Mouse (Mus musculus) cerebellum, postnatal 10 days (tissue): ENCODE results near the gene Hpd.
A peak's percentile ranks its signal among the peaks of the same experiment; 100 is the strongest.

ENCODE experiments used
- DNase-seq, 2 experiments: peaks; one replicate each; pipeline ENCODE4 v3.0.0; 2021; ENCODE audit warnings: mixed read lengths in 2 of 2

The Hpd gene

DNA sequence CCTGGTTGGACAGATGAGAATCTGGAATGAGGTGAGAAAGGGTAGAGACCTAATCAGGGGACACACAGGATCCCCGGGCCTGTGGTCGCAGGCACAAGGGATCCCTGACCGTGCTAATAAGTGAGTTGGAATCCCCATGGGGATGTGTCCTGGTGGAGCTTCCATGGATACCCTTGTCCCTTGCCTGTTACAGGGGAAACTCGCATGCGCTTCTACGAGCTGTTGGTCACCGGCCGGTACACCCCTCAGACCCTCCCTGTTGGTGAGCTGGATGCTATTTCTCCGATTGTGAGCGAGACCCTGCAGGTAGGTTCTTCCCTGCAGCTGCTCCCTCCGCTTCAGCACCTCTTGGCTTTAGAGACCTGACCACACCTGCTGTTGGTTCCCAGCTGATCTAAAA is 36.2 kb downstream of the Hpd start:
- no peak for DNase-seq

DNA sequence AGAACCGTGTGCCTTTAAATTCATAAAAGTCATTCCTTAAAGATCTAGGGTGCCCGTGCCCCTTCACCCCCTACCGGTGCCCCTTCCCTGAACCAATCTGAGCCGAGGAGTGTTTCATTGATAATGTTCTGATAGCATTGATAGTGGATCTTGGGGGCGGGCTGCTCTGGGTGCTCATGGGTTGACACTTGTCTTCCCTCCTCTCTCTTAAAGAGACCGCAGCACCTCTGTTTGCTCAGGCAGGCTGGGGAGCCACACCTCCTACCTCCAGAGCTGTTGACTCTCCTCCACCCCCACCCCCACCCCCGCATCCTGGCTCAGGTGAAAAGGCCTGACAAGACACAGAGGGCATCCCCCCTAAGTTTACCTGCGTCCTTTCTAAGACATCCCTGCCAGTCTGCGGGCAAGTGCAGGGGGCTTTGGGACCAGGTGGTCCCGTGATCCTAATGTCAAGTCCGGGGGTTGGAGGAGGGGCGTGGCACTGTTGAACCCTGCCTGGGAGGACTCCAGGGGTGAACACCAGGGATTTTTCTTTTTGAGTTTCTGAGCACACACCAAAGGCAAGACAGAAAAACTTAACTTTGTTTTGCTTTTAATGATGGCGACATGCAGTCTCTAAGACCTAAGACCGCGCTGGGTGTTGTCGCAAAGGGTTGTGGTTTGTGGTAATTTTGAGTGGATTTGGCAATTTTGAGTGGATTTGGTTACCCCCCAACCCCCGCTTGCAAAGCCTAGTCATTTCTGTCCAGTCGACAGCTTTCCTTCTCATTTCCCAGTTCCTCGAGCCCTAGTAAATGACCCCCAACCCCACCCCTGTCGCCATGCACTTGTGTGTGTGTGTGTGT is 37.6 kb downstream of the Hpd start:
- DNase-seq = no peak

DNA sequence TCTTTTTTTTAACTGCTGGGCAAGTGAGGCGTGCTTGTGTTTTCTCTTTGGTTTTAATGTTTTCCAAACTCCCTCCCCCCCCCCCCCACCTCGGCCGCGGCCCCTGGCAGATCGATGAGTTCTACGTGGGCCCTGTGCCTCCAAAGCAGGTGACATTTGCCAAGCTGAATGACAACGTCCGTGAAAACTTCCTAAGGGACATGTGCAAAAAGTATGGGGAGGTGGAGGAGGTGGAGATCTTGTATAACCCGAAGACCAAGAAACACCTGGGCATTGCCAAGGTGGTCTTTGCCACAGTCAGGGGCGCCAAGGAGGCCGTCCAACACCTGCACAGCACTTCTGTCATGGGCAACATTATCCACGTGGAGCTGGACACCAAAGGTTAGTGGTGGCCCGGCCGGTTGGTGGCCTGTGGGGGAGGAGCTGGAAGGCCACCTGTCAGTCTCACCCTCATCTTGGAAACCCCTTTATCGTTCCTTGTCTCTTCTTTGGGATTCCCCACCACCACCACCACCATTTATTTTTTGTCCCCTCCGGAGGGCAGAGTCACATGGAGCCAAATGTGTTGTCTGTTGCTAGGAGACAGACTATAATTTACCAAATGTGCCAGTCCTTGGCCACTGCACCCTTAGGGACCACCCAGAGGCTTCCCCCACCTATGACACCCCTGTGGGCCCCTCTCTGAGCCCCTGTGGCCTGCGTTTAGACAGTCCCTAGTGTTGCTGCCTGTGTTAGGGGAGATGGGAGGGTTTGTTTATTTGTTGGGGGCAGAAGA is 38.4 kb downstream of the Hpd start:
- no peak for DNase-seq

DNA sequence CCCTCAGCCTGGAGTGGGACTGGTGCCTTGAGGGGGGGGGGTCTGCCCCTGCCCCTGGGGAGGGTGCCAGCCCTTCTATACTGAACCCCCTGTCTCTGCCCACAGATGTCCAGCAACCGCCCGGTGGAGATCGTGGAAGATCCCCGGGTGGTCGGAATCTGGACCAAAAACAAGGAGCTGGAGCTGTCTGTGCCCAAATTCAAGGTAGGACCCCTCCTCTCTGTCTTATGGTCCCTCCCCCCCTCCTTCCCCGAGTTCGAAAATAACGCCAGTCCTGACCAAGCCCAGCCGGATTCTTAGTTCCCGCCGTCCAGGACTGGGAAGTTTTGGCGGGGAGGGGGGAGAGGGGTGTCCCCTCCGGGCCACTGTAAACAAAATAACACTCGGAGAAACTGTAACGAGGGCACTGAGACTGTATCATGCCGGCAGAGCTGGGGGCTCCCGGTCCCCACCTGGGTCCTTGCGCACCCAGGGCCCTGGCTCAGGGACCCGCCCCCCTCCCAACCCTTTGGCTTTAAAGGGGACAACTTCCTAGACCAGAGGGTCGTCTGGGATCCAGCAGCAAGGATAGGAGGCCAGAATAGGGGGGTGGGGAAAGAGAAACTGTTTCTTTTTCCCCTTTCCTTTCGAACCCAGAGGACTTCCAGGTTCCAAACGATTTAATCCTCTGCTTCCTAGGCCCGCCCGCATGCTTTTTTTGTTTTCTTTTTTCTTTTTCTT is 39.1 kb downstream of the Hpd start:
- peak; percentile 61 to 65 for DNase-seq

DNA sequence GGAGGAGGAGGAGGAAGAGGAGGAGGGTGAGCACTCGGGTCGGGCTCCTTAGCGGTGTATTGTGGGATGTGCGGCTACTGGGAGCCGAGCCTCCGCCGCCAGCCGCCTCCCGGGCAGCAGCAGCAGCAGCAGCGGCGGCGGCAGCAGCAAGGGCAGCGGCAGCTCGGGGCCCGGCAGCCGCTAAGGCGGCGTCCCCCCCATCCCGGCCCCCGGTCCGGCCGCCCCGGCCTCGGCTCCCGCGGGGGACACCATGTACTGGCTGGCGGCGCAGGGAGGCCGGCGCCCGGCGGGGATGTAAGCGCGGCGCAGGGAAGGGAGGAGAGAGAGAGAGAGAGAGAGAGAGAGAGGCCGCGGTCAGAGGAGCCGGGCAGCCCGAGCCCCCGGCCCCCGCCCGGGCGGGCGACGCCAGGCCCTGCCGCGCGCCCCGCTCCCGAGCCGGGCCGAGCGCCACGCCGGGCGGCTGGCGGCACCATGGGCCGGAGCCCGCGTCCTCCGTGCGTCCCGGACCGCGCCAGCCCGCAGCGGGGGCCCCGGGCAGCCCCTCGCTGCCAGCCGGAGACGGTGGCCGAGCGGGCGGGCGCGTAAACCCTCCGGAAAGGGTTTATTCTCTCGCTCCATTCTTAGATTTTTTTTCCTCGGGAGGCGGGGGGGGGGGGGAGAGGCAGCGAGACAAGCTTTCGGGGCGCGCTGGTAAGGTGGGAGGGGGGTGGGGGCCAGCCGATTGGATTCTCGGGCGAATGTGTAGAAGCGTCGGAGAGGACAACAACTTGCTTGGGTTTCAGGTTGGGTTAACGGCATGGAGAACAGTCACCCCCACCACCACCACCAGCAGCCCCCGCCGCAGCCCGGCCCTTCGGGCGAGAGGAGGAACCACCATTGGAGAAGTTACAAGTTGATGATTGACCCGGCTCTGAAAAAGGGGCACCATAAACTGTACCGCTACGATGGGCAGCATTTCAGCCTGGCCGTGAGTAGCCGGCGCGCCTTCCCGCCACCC is 40.1 kb downstream of the Hpd start, which contains the start of gene Setd1b:
Setd1b (plus strand) TSS at position 33 of the 997 bp plus-strand sequence.
- peak; percentile 70 for DNase-seq

DNA sequence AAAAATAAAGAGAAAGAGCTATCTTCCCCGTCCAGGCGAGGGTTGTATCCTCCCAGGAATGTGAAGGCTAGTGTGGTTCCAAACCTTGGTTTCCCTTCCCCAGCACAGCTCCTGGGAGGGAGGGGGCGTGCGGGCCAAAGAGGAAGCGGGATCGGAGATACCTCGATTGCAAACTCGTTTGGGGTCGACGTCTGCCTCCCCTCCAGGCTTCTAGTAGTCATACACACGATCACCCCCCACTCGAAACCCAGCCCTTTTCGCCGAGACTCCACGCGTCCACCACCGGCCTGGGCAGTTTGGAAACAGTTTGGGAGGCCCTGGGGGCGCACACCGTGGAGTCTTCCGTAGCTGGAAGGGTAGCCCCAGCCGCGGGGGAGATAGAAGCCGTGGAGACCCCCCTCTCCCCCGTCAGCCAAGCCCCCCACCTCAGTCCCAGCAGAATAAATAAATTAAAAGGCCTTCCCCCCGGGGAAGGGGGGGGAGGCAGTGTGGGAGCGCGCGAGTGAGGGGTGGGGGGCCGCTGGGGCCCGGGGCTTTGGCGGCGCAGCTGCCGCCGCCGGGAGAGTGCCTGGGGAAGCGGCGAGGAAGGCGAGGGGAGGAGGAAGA is 40.9 kb downstream of the Hpd start:
- peak; percentile 83 to 84 for DNase-seq

DNA sequence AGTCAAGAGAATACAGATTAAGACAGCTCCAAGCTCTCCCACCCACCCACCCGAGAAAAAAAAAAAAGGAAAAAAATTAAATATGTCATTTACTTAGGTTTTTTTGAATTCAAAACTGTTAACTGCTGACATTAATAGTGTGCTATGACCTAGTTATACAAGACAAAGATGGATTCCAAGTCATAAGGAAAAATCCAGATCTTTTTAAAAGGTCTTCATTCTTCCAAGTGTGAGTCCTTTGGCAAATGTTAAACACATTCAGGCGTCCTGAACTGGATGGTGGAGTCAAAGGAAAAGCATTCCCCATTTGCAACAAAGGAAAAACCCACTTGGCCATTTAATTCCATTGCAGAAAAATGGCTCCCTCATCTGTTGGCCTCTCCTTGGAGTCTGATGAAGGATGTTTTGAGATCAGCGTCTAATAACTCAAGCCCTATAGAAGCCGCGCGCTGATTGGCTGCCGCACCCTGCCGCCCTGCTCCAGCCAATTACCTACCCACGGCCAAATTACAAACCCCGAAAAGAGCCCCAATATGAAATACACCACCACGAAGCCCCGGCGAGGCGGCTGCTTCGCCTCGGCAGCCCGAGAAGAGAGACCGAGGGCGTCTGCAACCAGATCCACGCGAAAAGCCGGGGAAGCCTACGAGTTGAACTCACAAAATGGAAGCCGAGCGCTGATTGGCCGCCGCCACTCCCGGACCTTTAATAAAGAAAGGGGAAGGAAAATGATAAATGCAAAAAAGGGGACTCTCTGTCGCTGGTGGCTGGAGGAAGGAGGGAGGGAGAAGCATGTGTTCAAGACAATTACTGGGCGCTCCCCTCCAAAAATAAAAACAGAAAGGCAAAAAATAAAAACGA is 41.6 kb downstream of the Hpd start:
- DNase-seq = peak; percentile 95 to 96

DNA sequence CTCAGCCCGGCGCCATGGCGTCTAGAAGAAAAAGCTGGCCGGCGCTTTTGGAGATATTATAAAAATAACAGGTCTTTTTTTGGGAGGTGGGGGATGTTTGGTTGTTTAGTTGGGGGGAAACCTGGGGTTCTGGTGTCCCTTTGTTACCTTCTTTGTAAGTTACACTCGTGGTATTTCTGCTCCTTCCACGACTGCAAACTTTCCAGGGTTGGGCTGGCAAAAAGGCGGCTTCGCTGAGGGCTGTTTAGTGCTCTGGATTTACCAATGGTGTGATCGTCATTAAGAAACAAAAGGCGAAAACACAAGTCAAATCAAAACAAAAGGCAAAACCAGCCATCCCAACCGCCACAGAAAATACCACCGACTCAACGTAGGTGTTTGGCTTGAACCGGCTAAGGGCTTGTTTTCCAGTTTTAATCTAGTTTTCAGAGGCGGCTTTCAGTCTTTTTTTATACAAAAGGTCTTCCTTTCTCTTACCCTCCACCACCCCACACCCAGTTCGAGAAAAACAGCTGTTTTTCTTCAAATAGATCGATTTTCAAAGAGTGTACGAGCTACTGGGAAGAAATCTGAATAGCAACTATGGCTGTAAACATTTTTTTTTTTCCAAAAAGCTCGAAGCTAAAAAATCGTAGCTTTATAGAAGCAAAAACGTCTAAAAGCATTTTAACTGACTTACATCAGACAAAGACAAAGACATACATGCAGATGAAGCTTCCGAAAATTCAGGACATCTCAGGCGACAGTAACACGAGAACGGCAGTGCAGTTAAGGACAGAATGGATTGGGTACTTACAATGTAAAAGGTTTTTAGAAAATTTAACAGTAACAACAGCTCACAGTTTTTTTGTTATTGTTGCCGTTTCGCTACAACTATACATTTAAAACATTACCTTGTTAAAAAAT is 42.6 kb downstream of the Hpd start:
- DNase-seq = peak in 1 of 2 experiments; percentile 64

DNA sequence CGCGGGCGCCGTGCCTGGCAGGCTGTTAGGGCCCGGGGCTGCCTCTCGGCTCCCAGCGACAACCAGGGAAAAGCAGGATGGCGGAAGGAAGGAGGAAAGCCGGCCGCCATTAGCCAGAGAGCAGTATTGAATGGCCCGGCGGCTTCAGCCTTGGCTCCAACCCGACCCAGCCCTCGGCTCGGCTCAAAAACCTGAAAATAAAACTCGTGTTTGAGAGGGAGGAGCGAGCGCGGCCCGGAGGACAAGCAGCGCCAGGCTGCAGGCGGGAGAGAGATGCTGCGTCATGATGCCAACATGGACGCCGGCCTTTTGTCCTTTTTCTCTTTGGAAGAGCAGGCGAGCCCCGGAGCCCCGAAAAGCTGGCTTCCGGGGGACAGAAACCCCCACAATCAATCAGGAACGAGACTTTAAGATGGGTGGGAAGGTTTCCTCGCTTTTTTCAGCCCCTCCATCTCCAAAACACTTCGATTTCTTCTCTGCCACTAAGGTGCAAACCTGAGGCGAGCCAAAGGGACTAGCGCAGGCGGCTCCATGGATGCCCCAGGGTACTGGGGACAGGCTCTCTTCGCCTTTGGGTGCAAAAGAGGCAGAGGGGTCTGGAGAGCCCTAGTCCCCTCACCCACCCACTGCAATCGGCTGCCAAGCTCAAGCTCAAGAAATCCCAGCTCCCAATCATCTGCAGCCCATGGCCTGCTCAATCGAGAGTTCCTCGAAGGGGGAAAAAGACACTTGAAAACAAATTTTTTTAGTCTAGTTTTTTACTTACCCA is 43.4 kb downstream of the Hpd start:
- DNase-seq = peak; percentile 92 to 93

DNA sequence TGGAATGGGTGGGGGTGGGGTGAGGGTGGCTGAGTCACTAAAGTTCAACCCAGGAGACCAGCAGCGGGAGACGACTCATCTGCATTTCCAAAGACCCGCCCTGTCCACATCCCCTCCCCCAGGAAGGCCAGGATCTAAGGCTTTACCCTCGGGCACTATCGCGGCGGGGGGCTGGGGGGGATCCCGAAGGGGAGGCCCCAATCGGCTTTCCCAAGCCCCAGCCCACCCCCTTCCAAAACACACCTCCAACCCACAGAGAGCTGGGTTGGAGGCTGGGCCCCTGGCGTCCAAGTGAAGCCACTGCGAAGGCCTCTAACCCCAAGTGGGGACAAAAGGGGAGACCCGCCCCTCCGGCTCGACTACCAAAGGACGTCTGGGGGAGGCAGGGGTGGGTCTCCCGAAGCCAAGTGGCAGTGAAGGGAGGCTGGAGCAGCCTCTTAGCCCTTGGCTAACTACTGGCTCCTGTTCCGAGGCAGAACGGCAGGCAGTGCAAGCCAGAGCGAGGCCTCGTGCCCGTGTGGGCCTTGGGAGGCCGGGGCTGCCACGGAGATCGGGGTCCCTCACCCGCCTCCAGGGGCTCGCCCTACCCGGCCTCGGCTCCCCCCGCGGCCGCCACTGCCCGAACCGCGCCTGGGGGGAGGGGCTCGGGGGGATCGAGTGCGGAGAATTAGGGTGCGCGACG is 44.2 kb downstream of the Hpd start:
- DNase-seq = peak; percentile 77 to 80

DNA sequence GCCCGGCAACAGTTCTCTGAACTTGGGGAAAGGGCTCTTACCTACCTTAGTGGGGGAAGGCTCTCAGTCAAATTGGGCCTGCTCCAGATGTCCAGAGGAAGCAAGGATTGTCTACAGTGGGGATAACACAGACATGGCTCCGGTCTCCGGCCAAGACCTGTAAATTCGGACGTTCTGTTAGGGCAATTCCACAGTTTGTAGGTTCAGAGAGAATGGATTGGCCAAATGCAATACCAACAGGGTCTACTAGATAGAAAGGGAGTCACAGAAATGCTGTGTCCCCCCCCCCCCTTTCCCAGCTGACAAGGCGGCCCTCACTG is 44.7 kb downstream of the Hpd start:
- no peak for DNase-seq

DNA sequence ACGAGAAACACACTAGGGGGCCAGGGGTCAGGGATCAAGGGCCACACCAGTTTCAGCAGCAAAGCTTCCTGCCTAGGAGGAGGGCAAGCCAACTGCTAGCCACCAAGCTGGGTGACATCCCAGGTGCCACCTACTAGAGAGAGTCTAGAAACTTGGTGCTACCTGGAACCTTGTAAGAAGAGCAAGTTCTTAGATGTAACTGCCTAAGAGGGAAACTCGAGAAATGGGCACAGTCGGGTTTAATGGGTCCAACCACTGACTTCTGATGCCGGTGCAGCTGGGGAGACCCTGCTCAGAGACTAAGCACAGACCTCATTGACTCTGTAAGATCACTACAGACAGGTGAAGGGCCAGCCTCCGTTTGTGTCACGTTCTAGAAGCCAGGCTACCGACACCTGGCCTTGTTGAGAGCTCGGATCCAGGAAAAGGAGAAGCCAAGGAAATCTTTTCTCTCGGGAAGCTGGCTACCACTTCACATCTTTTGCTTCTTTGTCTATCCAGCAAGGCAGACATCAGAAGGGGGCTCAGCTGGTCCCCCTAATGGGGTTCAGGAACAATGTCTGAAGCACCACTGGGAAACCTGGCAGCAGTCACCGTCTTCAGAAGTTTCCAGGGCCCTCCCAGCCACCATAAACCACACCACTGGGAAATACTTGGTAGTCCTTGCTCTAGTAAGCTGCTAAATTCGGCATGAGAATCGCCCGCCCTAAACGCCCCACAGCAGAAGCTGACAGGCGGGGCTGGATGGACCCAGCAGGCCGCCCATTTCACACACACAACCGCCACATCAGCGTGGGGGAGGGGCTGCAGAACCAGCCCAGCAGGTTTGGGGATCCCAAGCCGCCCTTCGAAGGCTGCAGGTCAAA is 45.2 kb downstream of the Hpd start:
- peak; percentile 88 to 91 for DNase-seq

DNA sequence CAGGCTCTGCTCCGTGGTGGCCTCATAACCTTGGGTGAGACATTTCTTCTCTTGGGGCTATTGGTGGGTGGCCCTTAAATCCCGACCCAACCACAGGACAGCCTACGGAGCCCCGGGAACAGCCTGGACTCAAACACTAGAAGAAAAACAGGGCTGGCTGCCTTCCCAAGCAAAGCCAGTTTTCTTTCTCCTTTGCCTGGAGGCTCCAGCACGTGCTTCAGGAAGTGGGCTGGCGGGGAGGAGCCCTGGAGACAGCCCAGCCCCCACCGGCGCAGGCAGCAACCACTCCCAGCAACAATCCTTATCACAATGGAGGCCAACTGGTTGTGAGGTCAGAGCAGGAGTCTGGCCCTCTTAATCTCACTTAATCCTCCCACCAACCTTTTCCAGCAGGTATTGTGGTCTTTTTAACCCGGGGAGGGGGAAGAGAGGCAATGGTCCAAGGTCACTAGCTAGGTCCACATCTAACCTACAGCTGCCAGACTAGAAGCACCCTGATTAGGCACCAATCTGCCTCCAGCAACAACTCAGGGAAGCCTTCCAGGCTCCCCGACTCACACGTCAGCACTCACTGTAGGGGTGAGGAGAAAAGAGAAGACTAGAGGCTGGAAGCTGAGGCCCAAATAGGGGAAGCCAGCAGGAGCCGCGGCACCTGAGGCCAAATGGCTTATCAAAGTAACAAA is 46.0 kb downstream of the Hpd start:
- peak; percentile 89 to 92 for DNase-seq

DNA sequence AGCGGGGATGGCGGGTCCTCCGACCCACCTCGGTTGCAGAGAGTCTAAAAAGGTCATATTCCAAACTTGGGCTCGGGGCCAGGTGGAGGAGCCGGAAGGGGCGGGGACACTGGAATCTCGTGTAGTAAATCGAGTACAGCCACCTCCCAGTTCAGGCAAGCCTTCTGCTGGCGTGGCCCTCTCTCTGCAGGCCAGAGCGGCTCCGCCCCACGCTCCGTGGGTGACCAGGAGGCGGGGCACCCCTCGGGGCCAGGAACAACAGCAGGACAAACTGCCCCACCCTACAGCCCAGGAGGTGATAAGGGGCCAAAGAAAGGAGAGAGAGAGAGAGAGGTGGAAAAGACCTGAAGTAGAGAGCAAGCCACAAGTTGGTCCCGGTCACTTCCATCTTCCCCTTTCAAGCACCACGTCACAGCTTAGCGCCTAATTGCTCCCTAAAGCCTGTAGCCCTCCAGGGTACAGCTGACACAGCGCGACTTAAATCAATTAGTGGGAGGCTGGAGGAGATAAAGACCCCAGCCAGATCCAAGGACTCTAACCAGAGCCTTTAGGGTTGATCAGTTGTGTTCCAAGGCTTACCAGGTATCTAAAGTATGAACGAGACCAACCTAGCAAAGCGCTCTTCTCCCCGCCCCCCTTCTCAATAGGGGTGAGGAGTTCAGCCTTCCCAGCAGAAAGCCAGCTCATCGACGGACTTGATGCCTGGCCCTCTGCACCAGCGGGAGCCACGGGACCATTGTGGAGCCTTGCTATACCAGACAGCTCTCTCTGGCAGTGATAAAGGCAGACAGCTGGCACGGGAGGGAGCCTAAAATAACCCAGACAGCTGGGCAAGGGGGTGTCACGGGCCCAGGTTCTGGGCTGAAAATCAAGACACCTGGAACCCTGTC is 46.8 kb downstream of the Hpd start:
- DNase-seq = peak; percentile 85 to 88

DNA sequence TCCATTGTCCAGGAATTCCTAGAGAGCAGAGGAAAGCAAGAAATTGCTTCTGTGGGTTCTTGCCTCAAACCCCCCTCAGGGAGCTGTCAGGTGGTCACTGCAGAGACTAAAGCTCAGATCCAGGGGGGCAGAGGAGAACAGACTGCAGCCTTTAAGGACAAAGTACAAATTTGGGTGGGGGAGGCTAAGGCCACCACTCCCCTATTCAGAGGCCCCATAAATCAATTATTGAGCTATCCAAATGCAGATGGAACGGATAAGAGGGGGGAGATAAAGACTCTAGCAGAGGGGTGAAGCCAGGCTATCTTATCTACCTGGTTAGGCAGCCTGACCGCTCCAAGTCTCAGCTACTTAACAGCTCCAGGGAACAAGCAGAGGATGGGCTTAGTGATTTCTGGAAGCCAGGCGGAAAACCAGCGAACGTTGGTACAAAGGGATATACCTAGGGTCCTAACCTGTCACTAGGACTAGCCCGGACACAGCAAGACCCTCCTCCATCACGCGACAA is 47.6 kb downstream of the Hpd start:
- no peak for DNase-seq
